9 mouse cellular contexts compared by ENCODE assay signal in the genomic region with DNA sequence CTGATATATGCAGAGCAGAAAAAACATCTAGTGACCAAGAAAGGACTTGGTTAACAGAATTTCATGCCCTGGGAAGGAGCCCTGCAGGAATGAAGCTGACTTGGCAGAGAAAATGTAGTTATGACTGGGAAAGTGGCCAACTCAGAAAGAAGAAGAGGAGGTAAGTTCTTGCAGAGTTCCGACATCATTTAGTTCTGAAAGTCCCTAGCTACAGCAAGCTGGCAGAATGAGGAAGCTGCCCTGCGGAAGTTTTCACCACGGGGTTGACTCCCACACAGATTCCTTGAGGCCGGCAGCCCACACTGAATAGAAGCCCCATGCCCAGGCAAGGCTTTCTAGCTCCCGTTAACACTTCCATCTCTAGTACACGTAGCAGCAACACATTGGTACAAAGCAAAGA. TPM values are rescaled to one million over a fixed set of nuclear protein-coding genes. Genes with fewer than 3 reads are reported as not detected.
DNase-seq lines count a peak whose midpoint lies in the region; ATAC-seq lines count a peak whose summit lies in the region.
"Had no signal": no experiment of that assay in that cellular context is flagged by ENCODE, and none has a peak within 500 bp of the region (broad histone marks: within the 10 kb centered on the region; RNA-seq: fewer than 3 reads in every experiment).

No protein-coding gene starts in this region.

- no peak for DNase-seq in midbrain, embryonic 14.5 days
- no peak for DNase-seq in midbrain, embryonic 10.5 days (ENCODE audit: low spot score)
- DNase-seq in cerebellum, adult 18-20 months = peak; percentile 13 to 26
- DNase-seq in layer of hippocampus, postnatal 14 days (ENCODE audit: low spot score in 2 of 2) = peak; percentile 17 to 51
- no peak for DNase-seq in thymus, postnatal 14 days

- H3K4me2 ChIP-seq in midbrain, embryonic 14.5 days (ENCODE audit: low read length) = peak overlapping the region; percentile 4; the same call in 1 of the 2 replicates
- peak overlapping the region; percentile 36 for H3K4me2 ChIP-seq in heart, embryonic 12.5 days
- H3K4me2 ChIP-seq: liver, embryonic 15.5 days had no signal

- WGBS in midbrain, embryonic 14.5 days = 92% methylated on average over 6 of the region's 6 CpGs
- 90% methylated on average over 6 of the region's 6 CpGs for WGBS in midbrain, embryonic 10.5 days
- WGBS in heart, embryonic 12.5 days = 51% methylated on average over 6 of the region's 6 CpGs

- no peak for ATAC-seq in midbrain, embryonic 14.5 days (ENCODE audit: low FRiP score, low TSS enrichment)
- no peak for ATAC-seq in heart, embryonic 12.5 days (ENCODE audit: insufficient number of reproducible peaks, low FRiP score)
- ATAC-seq in megakaryocyte progenitor cell, adult 5-6 weeks (replicated peaks; ENCODE audit: poor library complexity) = peak; percentile 97
- ATAC-seq in erythroid progenitor cell, adult 5-6 weeks (replicated peaks; ENCODE audit: low FRiP score, poor library complexity, severe bottlenecking) = no peak

- H3K36me3 ChIP-seq in midbrain, embryonic 14.5 days (ENCODE audit: control insufficient read depth, insufficient read depth, low read length) = peaks cover 13% of the 10 kb centered on the region
- H3K36me3 ChIP-seq in midbrain, embryonic 10.5 days = peaks cover 59% of the 10 kb centered on the region
- peaks cover 9% of the 10 kb centered on the region; the same call in 1 of the 2 replicates for H3K36me3 ChIP-seq in heart, embryonic 12.5 days

- no peak overlapping the region for H3K4me3 ChIP-seq in midbrain, embryonic 14.5 days (replicated peaks; ENCODE audit: low read depth, low read length)
- no peak overlapping the region for H3K4me3 ChIP-seq in midbrain, embryonic 10.5 days
- H3K4me3 ChIP-seq in heart, embryonic 12.5 days = no peak overlapping the region
- H3K4me3 ChIP-seq: liver, embryonic 15.5 days had no signal

- H3K9me3 ChIP-seq in midbrain, embryonic 14.5 days (ENCODE audit: control insufficient read depth, low read length) = no peaks in the 10 kb centered on the region
- no peaks in the 10 kb centered on the region for H3K9me3 ChIP-seq in midbrain, embryonic 10.5 days (replicated peaks)
- no peaks in the 10 kb centered on the region for H3K9me3 ChIP-seq in heart, embryonic 12.5 days (replicated peaks)
- H3K9me3 ChIP-seq: liver, embryonic 15.5 days had no signal

- H3K9ac ChIP-seq in midbrain, embryonic 14.5 days (replicated peaks; ENCODE audit: low read length) = no peak overlapping the region
- H3K9ac ChIP-seq in heart, embryonic 12.5 days = no peak overlapping the region
- H3K9ac ChIP-seq: liver, embryonic 15.5 days had no signal

- H3K27ac ChIP-seq in midbrain, embryonic 14.5 days (replicated peaks; ENCODE audit: low read depth, low read length) = no peak overlapping the region
- H3K27ac ChIP-seq in midbrain, embryonic 10.5 days (replicated peaks) = no peak overlapping the region
- peak overlapping the region; percentile 54 for H3K27ac ChIP-seq in heart, embryonic 12.5 days (ENCODE audit: poor library complexity, severe bottlenecking)
- H3K27ac ChIP-seq: liver, embryonic 15.5 days had no signal

- H3K4me1 ChIP-seq in midbrain, embryonic 14.5 days (ENCODE audit: control insufficient read depth, insufficient read depth, low read length) = peaks cover 7% of the 10 kb centered on the region
- H3K4me1 ChIP-seq in midbrain, embryonic 10.5 days = peaks cover 11% of the 10 kb centered on the region
- peaks cover 21% of the 10 kb centered on the region for H3K4me1 ChIP-seq in heart, embryonic 12.5 days (replicated peaks)

- no peaks in the 10 kb centered on the region for H3K27me3 ChIP-seq in midbrain, embryonic 14.5 days (ENCODE audit: control insufficient read depth, insufficient read depth, low read length)
- H3K27me3 ChIP-seq in midbrain, embryonic 10.5 days (ENCODE audit: low read depth, poor library complexity, severe bottlenecking) = no peaks in the 10 kb centered on the region
- H3K27me3 ChIP-seq in heart, embryonic 12.5 days (replicated peaks) = no peaks in the 10 kb centered on the region
- H3K27me3 ChIP-seq: liver, embryonic 15.5 days had no signal

RNA-seq across cellular contexts. Expression of a gene that starts 6.3 kb away (rescaled TPM):
- polyA plus RNA-seq in midbrain, embryonic 14.5 days (2014; fragmentation: Nextera tagmentation; extraction: Ambion mirVana) = 18.0 and 24.7 TPM in 2 replicates
- 31.9 and 35.0 TPM in 2 replicates for polyA plus RNA-seq in midbrain, embryonic 10.5 days (2016; fragmentation: Nextera tagmentation; extraction: Ambion mirVana)
- 40.5 and 42.6 TPM in 2 replicates for polyA plus RNA-seq in heart, embryonic 12.5 days (2016; fragmentation: Nextera tagmentation; extraction: Ambion mirVana)
- total RNA-seq in layer of hippocampus, postnatal 14 days (2021) = 10 to 100 TPM; 15.3 to 15.8 TPM
- total RNA-seq in megakaryocyte progenitor cell, adult 5-6 weeks (2015) = 23.3 and 25.8 TPM in 2 replicates
- total RNA-seq in megakaryocyte progenitor cell, adult 5-6 weeks (2017) = 28.7 and 30.1 TPM in 2 replicates
- 13.0 and 13.3 TPM in 2 replicates for total RNA-seq in erythroid progenitor cell, adult 5-6 weeks (2015; ENCODE audit: low replicate concordance)
- total RNA-seq in erythroid progenitor cell, adult 5-6 weeks (2017; ENCODE audit: low replicate concordance) = 2.3 and 11.0 TPM in 2 replicates

Comparison
In these comparisons a context has a peak if more than half of its experiments do, and no peak if none do; other contexts are left out.
1. DNase-seq: peak in cerebellum, adult 18-20 months (2 of 2) and layer of hippocampus, postnatal 14 days (2 of 2); none in midbrain, embryonic 14.5 days (single experiment), midbrain, embryonic 10.5 days (single experiment) and thymus, postnatal 14 days (single experiment).